ENCODE assay signal across 7 mouse cellular contexts in the genomic region with DNA sequence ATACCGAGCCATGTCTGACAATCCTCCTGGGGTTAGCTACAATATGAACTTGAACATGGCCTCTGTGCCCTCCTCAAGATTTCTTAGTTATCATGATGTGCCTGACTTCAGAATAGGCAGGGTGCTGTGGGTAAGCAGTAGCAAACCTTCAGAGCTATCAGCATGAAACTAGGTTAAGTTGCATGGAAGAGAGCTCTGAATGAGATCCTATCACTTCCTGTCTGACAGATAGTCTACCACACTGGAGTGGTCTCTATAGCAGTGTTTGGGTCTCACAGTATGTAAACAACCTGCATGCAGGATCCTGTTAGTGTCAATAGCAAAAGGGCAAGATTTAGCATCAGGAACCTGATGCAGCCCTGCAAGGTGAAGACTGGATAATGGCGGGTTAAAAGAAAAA.
"Had no signal": no experiment of that assay in that cellular context is flagged by ENCODE, and none has a peak within 500 bp of the region (broad histone marks: within the 10 kb centered on the region; RNA-seq: fewer than 3 reads in every experiment).

No protein-coding gene starts in this region.

- ATAC-seq: lung, postnatal 0 days had no signal

- DNase-seq: kidney, adult 18-20 months; kidney, postnatal 14 days; lung, adult 2 months; lung, postnatal 36 days; midbrain, embryonic 14.5 days; retina, postnatal 1 day had no signal
